Mouse (Mus musculus): Measurements from ENCODE around the gene Rabgap1l.

- TF ChIP-seq CTCF (IDR thresholded peaks at IDR 0.05; ENCODE audit: borderline replicate concordance, control insufficient read depth, extremely low read depth, insufficient read depth, low read length, poor library complexity) (no peak), POLR2A (IDR thresholded peaks at IDR 0.05; ENCODE audit: control insufficient read depth, extremely low read depth, insufficient read depth, low read length, poor library complexity) (no peak)
Observed at GRCm38 (mm10) chr1:160268322-160268721, 524.7 kb downstream of the Rabgap1l start.

Measured in thymus, adult 2 months (tissue).